10 mouse cellular contexts compared by ENCODE assay signal in the genomic region with DNA sequence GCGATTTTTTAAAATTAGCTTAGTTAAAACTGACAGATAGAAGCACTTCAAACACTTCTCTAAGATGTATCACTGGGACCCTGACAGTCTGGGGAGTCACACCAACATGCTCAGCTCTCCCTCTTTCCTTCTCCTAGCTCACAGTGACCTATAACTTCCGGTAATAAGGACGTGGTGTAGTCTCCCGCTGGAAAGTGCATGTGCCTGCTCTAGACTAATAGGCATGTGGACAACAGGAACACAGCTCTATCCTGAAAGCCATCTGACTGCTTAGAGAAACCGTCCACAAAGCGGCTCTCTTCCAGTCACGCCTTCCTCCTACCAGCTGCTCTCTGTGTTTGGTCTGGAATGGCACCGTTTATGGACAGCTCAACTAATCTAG. TPM values are rescaled to one million over a fixed set of nuclear protein-coding genes. Genes with fewer than 3 reads are reported as not detected.
A peak's percentile ranks its signal among the peaks of the same experiment; 100 is the strongest.
DNase-seq lines count a peak whose midpoint lies in the region; ATAC-seq and TF ChIP-seq lines count a peak whose summit lies in the region.
"Had no signal": no experiment of that assay in that cellular context is flagged by ENCODE, and none has a peak within 500 bp of the region (broad histone marks: within the 10 kb centered on the region; RNA-seq: fewer than 3 reads in every experiment).

No protein-coding gene starts in this region.

- H3K4me2 ChIP-seq in stomach, embryonic 14.5 days (replicated peaks; ENCODE audit: low read depth, low read length) = peak overlapping the region; percentile 27
- H3K4me2 ChIP-seq in liver, embryonic 12.5 days = no peak overlapping the region

- ATAC-seq in stomach, embryonic 14.5 days (ENCODE audit: insufficient number of reproducible peaks, insufficient read depth, low FRiP score, low read depth) = no peak
- no peak for ATAC-seq in liver, embryonic 12.5 days
- ATAC-seq in megakaryocyte, adult 5-6 weeks (ENCODE audit: poor library complexity, severe bottlenecking) = no peak

- no peaks in the 10 kb centered on the region for H3K9me3 ChIP-seq in stomach, embryonic 14.5 days (ENCODE audit: control insufficient read depth, low read depth, low read length)
- no peaks in the 10 kb centered on the region for H3K9me3 ChIP-seq in liver, embryonic 12.5 days (replicated peaks)
- H3K9me3 ChIP-seq: megakaryocyte, embryonic 14.5 days had no signal

- no peaks in the 10 kb centered on the region for H3K27me3 ChIP-seq in stomach, embryonic 14.5 days (ENCODE audit: control insufficient read depth, insufficient read depth, low read length)
- H3K27me3 ChIP-seq in liver, embryonic 12.5 days (replicated peaks) = no peaks in the 10 kb centered on the region
- H3K27me3 ChIP-seq: CH12.LX; megakaryocyte, embryonic 14.5 days had no signal

- 21% methylated on average over 8 of the region's 8 CpGs for WGBS in stomach, embryonic 14.5 days
- WGBS in liver, embryonic 12.5 days (ENCODE audit: insufficient replicate concordance) = 57% methylated on average over 8 of the region's 8 CpGs

- H3K4me1 ChIP-seq in stomach, embryonic 14.5 days (ENCODE audit: control insufficient read depth, insufficient read depth, low read length) = peaks cover 43% of the 10 kb centered on the region
- H3K4me1 ChIP-seq in liver, embryonic 12.5 days = peaks cover 66% of the 10 kb centered on the region

- H3K4me3 ChIP-seq in gastrocnemius, adult 2 months = peak overlapping the region; percentile 57
- H3K4me3 ChIP-seq in stomach, embryonic 14.5 days (ENCODE audit: low read depth, low read length) = no peak overlapping the region
- no peak overlapping the region for H3K4me3 ChIP-seq in liver, embryonic 12.5 days
- H3K4me3 ChIP-seq: megakaryocyte, embryonic 14.5 days had no signal

- H3K36me3 ChIP-seq in stomach, embryonic 14.5 days (ENCODE audit: control insufficient read depth, insufficient read depth, low read length) = peaks cover 8% of the 10 kb centered on the region
- H3K36me3 ChIP-seq in liver, embryonic 12.5 days = no peaks in the 10 kb centered on the region; the same call in 1 of the 2 replicates

- intact Hi-C loops in gastrocnemius, adult 2 months (cut with DNase I) = no loop called here
- intact Hi-C loops in heart, postnatal 10 days (cut with DNase I) = loop anchor here (2.0 kb wide), 1 partner anchor 16 kb away; a partner anchor contains a TSS

- no peak overlapping the region for H3K9ac ChIP-seq in stomach, embryonic 14.5 days (replicated peaks; ENCODE audit: low read depth, low read length)
- H3K9ac ChIP-seq in liver, embryonic 12.5 days = no peak overlapping the region

- H3K27ac ChIP-seq in gastrocnemius, adult 2 months = peak overlapping the region; percentile 85
- peak overlapping the region; percentile 35; the same call in 1 of the 2 replicates for H3K27ac ChIP-seq in stomach, embryonic 14.5 days (ENCODE audit: low read length)
- no peak overlapping the region for H3K27ac ChIP-seq in liver, embryonic 12.5 days

- peak; percentile 29 for DNase-seq in gastrocnemius, adult 2 months
- DNase-seq in gastrocnemius, adult 8-10 months (ENCODE audit: low spot score in 2 of 2) = no peak
- peak; percentile 56 for DNase-seq in retina, postnatal 1 day
- DNase-seq in retina, embryonic 14.5 days (ENCODE audit: low spot score) = no peak
- peak; percentile 34 to 35 for DNase-seq in heart, postnatal 10 days

- no peak for TF ChIP-seq CTCF in gastrocnemius, adult 2 months (IDR thresholded peaks at IDR 0.05)

RNA-seq across cellular contexts. Expression of a gene that starts 16.6 kb away (rescaled TPM):
- total RNA-seq in gastrocnemius, adult 2 months (2021) = 10 to 100 TPM; 39.4 to 58.7 TPM
- total RNA-seq in gastrocnemius, adult 8-10 months (2022) = 10 to 100 TPM; 41.4 to 55.8 (median 48.8) TPM
- total RNA-seq in heart, postnatal 10 days (2021) = 10 to 100 TPM; 73.4 to 80.7 TPM
- 16.1 and 17.4 TPM in 2 replicates for polyA plus RNA-seq in stomach, embryonic 14.5 days (2014; fragmentation: Nextera tagmentation; extraction: Ambion mirVana)
- 2.4 and 3.1 TPM in 2 replicates for polyA plus RNA-seq in liver, embryonic 12.5 days (2016; fragmentation: Nextera tagmentation; extraction: Ambion mirVana)
- total RNA-seq in megakaryocyte, adult 5-6 weeks (2015) = 4.2 and 5.4 TPM in 2 replicates
- 4.2 and 5.4 TPM in 2 replicates for total RNA-seq in megakaryocyte, adult 5-6 weeks (2017)

Comparison
In these comparisons a context has a peak if more than half of its experiments do, and no peak if none do; other contexts are left out.
1. DNase-seq: peak in gastrocnemius, adult 2 months (single experiment), retina, postnatal 1 day (single experiment) and heart, postnatal 10 days (2 of 2); none in gastrocnemius, adult 8-10 months (0 of 2) and retina, embryonic 14.5 days (single experiment).
2. RNA of a gene that starts 16.6 kb away (total RNA-seq): 73.4 to 80.7 TPM in heart, postnatal 10 days, 39.4 to 58.7 TPM in gastrocnemius, adult 2 months and 41.4 to 55.8 TPM in gastrocnemius, adult 8-10 months; 4.2 to 5.4 TPM in megakaryocyte, adult 5-6 weeks; every median in the first group is over 4 times any median in the second.